Mouse (Mus musculus) splenic B cell, adult 2 months (primary cell): Measurements from ENCODE around the gene Serinc4.
A peak's percentile ranks its signal among the peaks of the same experiment; 100 is the strongest.

ENCODE experiments used
- DNase-seq: peaks from one replicate; pipeline ENCODE4 v3.0.0-alpha.2; 2011; ENCODE audit warnings: low read depth, low spot score
- H3K27me3 ChIP-seq: 2 replicates; pipeline ENCODE4 v1.6.1; 2012; ENCODE audit warnings: mild to moderate bottlenecking, low read length, moderate library complexity, mixed read lengths; ENCODE audit not compliant: control insufficient read depth, poor library complexity, insufficient read depth, severe bottlenecking
- H3K36me3 ChIP-seq: 2 replicates; pipeline ENCODE4 v1.6.1; 2012; ENCODE audit warnings: mild to moderate bottlenecking, low read length, moderate library complexity, mixed read lengths; ENCODE audit not compliant: control insufficient read depth, poor library complexity, insufficient read depth, severe bottlenecking

The Serinc4 gene

DNA sequence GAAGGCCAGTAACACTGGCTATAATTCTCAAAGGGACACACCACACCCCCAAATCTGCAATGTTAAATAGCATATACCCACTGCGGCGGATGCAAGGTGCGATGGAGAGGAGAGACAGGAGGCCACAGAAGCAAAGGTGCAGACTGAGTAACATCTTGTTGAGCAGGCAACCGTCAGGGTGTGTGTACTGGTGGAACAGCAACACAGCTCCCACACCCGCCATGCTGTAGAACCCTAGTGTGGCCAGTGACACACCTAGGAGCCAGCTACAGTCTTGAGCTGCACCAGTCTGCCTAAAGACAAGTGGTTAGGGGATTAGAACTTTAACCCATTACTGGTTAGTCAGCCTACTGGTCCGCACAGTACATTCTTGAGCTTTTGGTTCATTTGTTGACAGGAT lies 2.7 kb downstream of the Serinc4 start:
- peaks cover 6% of the 10 kb centered on the region for H3K36me3 ChIP-seq
- no peaks in the 10 kb centered on the region for H3K27me3 ChIP-seq
- no peak for DNase-seq

- Histone ChIP-seq H3K36me3 (peaks cover 5% of the 10 kb centered on the region; the same call in 1 of the 2 replicates), H3K27me3 (no peaks in the 10 kb centered on the region)
- DNase-seq, result no peak
Measured at GRCm38 (mm10) chr2:121452990-121453389, 3.6 kb downstream of the Serinc4 start, which contains the start of gene Hypk. Hypk (plus strand) TSS chr2:121453290.

DNA sequence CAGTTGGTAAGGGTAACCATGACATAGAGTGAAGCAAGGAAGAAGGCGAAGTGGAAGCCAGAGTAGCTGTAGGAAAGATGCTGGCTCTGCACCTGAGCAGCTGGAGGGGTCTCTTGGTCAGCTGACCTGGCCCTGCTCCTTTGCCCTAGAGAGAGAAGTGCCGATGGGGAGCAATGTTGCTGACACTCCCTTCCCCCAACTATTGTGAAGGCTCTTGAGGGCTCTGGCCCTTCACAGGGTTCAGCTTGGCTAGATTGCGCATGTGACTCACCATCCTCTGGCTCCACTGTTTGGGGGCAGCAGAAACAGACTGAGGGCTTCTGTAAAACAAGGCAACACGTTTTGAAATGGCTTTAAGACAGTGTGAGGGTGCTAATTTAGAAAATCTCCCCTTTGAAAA lies 4.2 kb downstream of the Serinc4 start:
- DNase-seq, result no peak
- H3K27me3 ChIP-seq, result no peaks in the 10 kb centered on the region
- H3K36me3 ChIP-seq, result peaks cover 5% of the 10 kb centered on the region; the same call in 1 of the 2 replicates

- peak; percentile 40 for DNase-seq
- peaks cover 5% of the 10 kb centered on the region; the same call in 1 of the 2 replicates for H3K36me3 ChIP-seq
- no peaks in the 10 kb centered on the region for H3K27me3 ChIP-seq
Measured at GRCm38 (mm10) chr2:121450093-121450492, 6.5 kb downstream of the Serinc4 start.

- Histone ChIP-seq H3K36me3 (peaks cover 5% of the 10 kb centered on the region; the same call in 1 of the 2 replicates), H3K27me3 (no peaks in the 10 kb centered on the region)
- DNase-seq, result no peak
Measured at GRCm38 (mm10) chr2:121449545-121450011, 7.0 kb downstream of the Serinc4 start.

DNA sequence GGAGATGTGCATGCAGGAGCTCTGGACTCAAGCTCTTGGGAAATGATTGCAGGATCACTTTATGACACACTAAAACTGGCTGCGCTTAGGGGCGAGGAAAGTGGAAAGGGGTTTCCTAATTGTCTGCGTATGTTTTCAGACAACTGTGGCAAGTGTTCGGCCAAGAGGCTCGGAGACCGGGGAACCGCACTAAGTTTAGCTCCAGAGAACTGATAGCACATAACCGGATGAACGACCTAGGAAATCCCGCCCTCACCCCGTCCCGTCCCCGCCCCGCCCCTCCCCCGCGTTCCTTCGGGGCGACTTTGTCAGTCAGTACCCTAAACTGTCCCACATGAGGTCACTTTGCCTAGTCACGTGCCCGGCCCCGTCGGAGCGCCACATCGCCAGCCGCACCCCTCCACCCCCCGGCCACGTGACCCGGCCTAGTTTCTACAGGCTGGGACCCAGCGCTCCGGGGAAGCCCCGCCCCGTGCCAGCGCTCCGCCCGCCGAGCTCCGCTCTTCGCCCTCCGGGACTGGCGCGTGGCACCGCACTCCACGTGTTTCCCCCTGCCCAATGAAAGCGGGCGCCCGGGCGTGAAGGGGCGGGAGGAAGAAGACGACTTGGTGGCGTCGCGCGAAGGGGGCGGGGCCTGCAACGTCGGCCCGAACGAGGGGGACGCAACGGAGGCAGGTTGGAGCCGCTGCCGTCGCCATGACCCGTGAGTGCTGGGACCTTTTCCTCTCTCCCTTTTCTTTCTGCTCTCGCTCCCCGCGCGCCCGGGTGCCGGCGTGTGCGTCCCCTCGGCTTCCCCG lies 7.6 kb downstream of the Serinc4 start, which contains the start of gene Serf2:
Serf2 (plus strand) TSS at position 457 of the 797 bp plus-strand sequence.
- no peaks in the 10 kb centered on the region for H3K27me3 ChIP-seq
- peak; percentile 99 for DNase-seq
- peaks cover 5% of the 10 kb centered on the region; the same call in 1 of the 2 replicates for H3K36me3 ChIP-seq

GRCm38 (mm10) chr2:121448136-121448535 lies 8.4 kb downstream of the Serinc4 start:
- Histone ChIP-seq H3K27me3 (no peaks in the 10 kb centered on the region), H3K36me3 (peaks cover 5% of the 10 kb centered on the region; the same call in 1 of the 2 replicates)
- DNase-seq, result peak; percentile 44

- no peak for DNase-seq
- H3K36me3 ChIP-seq, result peaks cover 5% of the 10 kb centered on the region; the same call in 1 of the 2 replicates
- no peaks in the 10 kb centered on the region for H3K27me3 ChIP-seq
Measured at GRCm38 (mm10) chr2:121447006-121447405, 9.6 kb downstream of the Serinc4 start.

GRCm38 (mm10) chr2:121446506-121446905 lies 10.1 kb downstream of the Serinc4 start:
- Histone ChIP-seq H3K36me3 (peaks cover 5% of the 10 kb centered on the region; the same call in 1 of the 2 replicates), H3K27me3 (no peaks in the 10 kb centered on the region)
- DNase-seq, result no peak

- no peak for DNase-seq
- no peaks in the 10 kb centered on the region for H3K27me3 ChIP-seq
- 0 out of 2 replicates have a peak, but pooled peaks cover 2% of the 10 kb centered on the region for H3K36me3 ChIP-seq
Measured at GRCm38 (mm10) chr2:121445117-121445516, 11.5 kb downstream of the Serinc4 start.

- no peaks in the 10 kb centered on the region for H3K27me3 ChIP-seq
- 0 out of 2 replicates have a peak, but pooled peaks cover 2% of the 10 kb centered on the region for H3K36me3 ChIP-seq
- DNase-seq, result no peak
Measured at GRCm38 (mm10) chr2:121444178-121444577, 12.4 kb downstream of the Serinc4 start, which contains the start of gene Ell3. Ell3 (minus strand) TSS chr2:121444278.

GRCm38 (mm10) chr2:121443068-121443349 lies 13.6 kb downstream of the Serinc4 start:
- Histone ChIP-seq H3K27me3 (no peaks in the 10 kb centered on the region), H3K36me3 (0 out of 2 replicates have a peak, but pooled peaks cover 2% of the 10 kb centered on the region)
- no peak for DNase-seq

GRCm38 (mm10) chr2:121442259-121443067 lies 14.1 kb downstream of the Serinc4 start:
- peak; percentile 88 for DNase-seq
- peaks cover 2% of the 10 kb centered on the region; the same call in 1 of the 2 replicates for H3K36me3 ChIP-seq
- no peaks in the 10 kb centered on the region for H3K27me3 ChIP-seq

DNA sequence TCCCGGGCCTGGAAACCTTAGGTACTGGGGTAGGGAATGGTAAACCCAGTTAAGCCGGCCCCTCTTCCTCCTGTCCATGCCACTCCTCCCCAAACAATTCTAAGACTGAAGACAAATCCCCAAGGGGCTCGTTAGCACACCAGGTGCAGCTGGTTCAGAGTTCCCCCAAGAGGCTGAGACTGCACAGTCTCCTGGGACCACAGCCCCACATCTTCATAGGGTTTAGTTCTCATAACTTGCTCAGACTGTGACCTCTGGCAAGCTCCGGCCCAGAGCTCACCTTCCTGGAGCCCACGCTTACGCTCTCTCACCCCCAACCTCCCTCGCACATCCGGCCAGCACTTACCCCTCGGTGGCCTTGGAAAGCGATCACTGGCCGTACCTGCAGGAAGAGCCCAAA lies 14.8 kb downstream of the Serinc4 start:
- peak; percentile 91 for DNase-seq
- Histone ChIP-seq H3K36me3 (peaks cover 5% of the 10 kb centered on the region), H3K27me3 (no peaks in the 10 kb centered on the region)
